Mouse (Mus musculus) lung, postnatal 4 days (tissue): Measurements from ENCODE around the gene Rfx2.

Experiments
- DNase-seq, 2 experiments: peaks; one replicate each; pipeline ENCODE4 v3.0.0; 2021

The Rfx2 gene

DNA sequence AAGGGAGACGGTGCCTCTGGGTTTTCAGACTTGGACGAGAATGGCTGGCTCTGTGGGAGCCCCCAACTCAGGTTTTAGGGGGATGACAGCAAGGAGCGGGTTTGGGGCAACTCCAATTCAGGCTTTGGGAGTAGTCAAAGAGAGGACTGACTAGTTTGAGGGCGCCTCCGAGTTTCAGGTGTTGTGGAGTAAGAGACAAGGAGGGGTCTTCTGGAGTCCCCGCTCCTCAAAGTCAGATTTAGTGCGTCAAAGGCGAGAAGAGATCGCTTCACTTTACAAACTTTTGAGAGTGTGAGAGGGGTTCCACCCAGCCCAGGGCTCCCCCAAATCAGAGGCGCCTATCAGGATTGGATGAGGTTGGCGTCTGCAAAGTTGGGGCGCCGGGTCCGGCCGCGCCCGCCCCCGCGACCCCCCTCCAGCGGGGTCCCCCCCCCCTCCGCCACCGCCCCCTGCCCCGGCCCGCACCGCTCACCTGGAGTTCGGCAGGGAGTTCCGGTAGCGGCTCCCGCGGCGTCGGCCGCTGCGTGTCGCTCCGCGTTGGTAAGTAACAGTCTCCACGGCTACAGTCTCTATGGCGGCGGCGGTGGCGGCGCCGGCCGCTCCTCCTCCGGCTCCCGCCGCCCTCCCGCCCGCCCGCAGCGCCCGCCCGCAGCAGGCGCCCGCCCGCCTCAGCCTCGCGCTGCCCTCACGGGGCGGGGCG lies at the start of gene Rfx2:
Gene Rfx2 (minus strand): TSS at position 603 of the 700 bp plus-strand sequence.
- DNase-seq: no peak

DNA sequence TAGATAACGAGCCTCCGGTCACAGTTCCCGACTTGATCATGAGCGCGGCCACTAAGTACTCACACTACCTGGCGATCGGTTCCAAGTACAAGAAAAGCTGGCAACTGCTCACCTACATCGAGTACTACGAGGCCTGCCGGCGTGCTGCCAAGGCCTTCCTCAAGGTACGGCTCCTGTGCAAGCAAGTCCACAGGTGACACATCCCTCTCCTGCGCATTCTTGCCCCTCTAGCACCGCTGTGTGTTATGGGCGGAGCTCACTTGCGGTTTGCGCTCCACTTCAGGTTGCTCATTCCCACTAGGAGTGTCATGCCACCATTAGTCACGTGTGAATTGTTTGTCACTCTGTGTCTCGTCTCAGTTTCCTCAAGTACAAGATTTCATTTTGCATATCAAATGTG lies 46.6 kb upstream of the Rfx2 start:
- peak in 1 of 2 experiments; percentile 65 for DNase-seq

DNA sequence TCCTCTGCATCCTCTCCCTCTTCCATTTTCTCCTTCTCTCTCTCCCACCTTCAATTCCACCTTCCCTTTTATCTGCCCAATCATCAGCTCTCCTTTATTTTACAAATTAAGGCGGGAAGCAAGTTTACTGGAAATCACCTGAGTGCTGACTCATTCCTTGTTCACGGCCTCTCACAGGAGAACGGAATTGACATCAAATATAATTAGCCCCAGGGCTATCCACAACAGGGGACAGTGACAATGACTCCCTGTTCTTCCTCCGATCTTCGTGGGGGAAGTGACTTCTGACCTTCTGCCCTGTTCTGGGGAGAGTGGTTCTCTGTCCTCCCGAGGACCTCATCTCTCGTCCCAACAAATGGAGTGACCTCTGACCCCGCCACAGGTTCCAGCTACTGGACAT lies 46.2 kb upstream of the Rfx2 start:
- DNase-seq: no peak

DNA sequence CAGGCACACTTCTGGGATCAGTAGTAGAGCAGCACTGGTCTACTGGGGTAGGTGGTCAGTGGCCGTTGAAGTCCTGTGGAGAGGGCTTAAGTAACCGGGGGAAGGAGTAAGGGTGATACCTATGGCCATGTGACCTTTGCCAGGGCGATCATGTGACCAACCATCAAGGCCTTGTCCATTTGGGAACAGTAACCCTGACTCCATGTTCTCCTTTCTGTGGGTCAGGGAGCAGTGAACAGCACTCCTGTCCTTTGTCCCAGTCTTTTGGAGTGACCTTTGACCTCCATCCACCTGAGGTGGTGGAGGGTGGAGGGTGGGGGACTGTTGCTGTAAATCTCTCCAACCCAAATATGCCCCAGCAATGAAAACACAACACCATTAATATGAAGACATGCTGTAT lies 45.7 kb upstream of the Rfx2 start:
- no peak for DNase-seq

DNA sequence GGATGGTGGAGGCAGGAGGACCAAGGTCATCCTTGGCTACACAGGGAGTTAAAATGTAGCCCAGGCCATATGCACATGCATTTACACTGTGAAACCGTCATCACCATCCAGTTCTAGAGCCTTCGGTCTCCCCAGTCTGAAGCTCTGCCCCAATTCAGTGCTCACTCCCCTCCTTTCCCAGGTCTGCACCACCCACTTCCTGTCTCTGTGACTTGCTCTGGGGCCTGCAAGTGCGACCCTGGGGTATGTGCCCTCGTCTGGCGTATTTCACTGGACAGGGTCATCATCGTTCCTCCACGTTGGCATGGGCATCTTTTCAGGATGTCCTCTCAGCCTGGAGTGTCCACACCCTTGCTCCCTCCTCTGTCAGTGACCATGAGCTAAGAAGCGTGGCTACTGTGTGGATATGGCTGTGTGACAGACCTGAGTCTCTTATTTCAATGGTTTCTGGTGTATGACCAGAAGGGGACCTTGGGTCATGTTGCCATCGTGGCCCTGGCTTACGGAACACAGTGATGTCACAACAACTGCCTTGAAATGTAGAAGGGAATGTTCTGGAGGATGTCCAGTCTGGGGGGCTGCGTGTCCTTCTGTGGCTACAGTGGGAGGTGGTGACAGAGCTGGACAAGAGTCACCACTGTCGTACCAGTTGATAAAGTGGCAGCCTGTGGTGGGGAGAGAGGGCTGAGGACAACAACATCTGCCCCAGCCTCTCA lies 44.3 kb upstream of the Rfx2 start, which contains the start of gene 1700061G19Rik:
Gene 1700061G19Rik (plus strand): TSS at position 542 of the 716 bp plus-strand sequence.
- no peak for DNase-seq

DNA sequence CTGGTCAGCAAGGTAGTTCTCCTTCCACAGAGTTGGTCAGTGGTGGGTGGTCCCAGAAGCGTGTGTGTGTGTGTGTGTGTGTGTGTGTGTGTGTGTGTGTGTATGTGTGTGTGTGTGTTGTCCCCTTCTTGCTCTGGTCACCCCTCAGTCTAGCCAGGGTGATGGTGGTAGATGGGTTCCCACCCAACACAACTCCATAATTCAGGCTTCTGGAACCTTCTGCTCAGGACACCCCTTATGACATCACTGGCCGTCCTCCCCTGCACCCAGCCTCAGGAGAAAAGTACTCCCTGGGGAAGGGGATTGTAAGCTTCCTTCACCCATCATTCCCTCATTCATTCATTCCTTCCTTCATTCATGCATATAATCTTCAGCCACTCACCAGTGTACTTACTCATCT lies 43.4 kb upstream of the Rfx2 start, which contains the start of gene Acsbg2:
Gene Acsbg2 (minus strand): TSS at position 211 of the 400 bp plus-strand sequence.
- DNase-seq: no peak

DNA sequence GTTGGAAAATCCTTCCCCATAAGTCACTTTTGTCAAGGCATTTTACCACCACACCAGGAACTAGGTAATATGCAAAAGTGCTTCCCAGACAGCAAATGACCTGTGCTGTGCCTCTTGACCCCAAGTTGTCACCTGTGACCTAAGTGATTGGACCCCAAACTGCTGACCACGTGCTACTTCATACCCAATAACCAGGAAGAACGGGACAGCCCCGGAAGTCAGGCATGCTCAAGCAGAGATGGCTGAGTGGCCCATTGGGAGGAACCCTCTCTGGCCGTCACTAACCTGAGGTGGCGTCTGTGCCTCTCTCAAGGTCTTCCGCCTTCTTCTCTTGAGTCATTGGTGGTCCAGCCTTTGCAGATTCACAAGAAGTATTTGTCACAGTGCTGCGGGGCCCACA lies 41.7 kb upstream of the Rfx2 start:
- DNase-seq: no peak

DNA sequence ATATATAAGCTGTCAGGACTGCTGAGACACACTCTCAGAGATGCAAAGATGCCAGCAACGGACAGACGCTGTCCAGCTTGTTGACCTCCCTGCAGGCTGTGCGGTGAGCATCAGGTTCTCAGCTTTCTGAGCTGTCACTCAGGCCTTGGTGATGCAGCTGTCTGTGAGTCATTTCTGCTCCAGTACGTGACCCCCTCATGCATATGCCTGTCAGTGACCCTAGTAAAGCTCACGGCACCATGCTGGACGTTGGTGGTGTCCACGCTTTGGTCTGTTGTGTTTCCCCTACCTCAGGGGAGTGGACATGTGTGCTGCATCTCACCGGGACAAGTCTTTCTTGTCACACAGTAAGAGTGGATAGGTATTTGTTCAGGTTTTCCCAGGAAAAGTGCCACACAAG lies 41.0 kb upstream of the Rfx2 start:
- no peak for DNase-seq

DNA sequence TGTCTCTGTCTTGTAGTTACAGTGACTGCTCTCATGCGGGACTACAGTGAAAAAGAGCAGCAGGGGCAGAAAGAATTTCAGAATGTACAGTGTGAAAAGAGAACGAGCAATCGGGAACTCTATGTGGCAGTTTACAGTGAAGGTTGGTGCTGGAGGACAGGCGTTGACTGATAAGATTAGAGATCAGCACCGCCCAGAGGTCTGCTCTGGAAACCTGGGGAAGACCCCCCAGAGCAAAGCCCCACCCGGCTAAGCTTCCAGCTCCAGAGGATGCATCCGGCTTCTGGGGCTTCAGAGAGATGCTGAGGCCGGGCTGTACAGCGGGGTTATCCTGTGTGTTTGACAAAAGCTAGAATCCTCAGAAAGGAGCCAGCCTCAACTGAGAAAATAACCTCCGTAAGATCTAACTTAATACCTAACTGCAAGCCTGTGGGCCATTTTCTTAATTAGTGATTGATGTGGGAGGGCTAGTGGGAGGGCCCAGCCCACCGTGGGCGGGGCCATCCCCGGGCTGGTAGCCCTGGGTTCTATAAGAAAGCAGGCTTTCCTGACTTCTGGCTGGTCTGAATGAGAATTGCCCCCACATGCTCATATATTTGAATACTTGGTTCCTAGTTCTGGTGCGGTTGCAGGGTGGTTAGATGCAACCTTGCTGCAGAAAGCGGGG lies 39.6 kb upstream of the Rfx2 start:
- no peak for DNase-seq

DNA sequence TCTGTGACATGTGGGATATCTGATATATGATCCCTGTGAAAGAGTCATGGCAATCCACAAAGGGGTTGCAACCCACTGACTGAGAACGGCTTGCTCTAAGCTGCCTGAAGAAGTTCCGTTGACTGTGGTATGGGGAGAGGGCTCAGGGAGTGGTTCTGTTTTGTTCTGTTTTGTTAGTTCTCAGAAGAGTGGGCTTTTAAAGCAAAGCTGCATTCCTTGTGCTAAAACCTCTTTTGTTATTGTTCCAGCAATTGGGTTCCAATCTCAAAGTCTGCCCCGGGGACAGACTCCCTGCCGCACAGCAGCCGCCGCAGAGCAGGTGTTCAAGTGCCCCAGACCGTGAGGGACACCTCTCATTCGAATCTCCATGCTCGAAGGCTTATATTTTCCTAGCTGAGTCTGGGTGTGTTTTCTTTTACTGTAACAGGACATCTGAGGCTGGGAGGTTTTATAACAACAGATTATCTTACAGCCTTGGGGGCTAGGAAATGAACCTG lies 38.7 kb upstream of the Rfx2 start:
- DNase-seq: no peak

DNA sequence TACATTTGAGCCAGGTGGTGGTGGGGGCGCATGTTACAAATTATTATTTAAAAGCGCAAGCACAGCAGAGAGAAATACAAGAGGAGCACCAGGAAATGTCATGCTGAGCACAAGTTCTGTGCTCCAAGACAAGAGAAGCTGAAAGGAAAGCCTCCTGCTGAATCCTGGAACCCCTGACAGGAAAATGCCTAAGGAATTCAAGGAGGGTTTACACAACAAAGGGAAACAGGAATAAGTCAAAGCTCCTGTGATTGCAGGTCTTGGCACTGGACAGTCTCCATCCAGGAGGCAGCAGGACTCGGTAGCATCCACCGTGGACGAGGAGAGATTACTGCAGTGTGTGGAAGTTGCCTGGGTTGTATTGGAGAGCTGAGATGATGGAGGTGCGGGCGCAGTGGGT lies 35.3 kb upstream of the Rfx2 start:
- no peak for DNase-seq

DNA sequence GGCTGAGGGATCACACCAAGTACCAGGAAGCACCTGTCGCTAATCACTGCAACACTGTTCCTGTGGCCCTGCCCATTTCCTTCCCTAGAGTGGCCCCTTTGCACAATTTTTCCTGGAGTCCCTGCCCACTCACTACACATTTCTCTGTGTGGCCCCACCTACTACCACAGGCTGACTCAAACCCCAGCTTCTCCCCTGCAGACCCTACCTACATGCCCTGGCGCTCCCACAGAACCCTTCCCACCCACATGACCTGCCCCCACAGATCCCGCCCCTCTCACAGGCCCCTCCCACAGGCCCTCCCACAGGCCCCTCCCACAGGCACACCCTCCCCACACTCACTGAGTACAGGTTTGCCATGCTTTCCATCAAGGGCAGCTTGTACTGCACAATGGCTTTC lies 30.4 kb upstream of the Rfx2 start:
- DNase-seq: peak; percentile 24 to 33

DNA sequence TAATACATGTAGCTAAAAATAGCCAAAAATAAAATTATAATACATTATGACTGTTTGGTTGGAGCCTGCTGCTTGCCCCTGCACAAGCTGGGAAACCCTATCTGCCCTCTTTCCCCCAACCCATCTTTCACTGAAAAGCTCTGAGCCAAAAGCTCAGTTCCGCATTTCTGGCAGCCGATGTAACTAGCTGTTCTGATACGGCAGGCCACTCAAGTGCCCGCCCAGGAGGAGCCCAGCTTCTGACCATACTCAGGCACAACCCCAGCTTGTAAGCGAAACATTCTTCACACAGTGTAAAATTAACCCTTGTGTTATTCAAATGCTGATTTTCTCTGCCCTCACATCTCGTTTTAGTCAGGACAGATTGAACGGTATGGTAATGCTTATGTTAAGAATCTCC lies 28.1 kb upstream of the Rfx2 start:
- DNase-seq: peak; percentile 29 to 57

DNA sequence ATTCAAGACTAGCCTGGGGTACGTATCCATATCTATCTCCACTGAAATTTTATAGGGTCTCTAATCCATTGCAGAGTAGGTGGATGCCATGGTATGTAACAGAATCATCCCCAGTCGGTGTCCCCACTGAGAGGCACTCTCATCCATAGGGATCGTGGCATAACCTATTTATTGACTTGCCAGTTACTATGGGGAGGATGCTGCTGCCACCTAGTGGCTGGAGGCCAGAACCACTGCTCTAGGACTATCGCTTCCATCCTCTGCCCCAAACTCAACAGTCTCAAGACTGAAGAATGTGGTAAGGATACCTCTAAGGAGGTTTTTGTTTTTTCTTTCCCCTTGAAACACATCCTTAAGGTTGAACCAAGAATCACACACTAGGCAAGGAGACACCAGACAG lies 27.4 kb upstream of the Rfx2 start:
- peak; percentile 57 to 77 for DNase-seq

DNA sequence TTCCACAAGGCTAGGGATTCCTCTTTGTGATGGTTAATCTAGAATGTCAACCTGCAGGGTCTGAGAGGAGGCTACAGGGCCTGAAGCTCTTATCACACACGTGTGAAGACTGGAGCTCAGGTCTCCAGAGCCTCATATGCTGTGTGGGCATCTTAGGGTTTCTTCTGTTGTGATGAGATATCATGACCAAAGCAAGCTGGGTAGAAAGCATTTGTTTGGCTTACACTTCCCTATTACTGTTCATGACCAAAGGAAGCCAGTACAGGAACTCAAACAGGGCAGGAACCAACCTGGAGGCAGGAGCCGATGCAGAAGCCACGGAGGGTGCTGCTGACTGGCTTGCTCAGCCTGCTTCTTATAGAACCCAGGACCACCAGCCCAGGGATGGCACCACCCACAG lies 24.6 kb upstream of the Rfx2 start:
- DNase-seq: no peak

DNA sequence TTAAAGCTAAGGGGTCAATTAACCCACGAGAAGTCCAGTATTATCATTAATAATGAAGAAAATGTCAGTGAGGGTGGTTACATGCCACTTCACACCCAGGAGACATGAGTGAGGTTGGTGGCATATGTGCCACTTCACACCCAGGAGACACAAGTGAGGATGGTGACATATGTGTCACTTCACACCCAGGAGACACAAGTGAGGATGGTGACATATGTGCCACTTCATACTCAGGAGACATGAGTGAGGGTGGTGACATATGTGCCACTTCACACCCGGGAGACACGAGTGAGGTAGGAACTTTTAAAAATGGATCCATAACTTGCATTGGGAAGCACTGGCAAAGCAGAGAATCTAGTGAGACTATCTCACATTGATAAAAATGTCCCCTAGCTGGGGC lies 20.4 kb upstream of the Rfx2 start:
- DNase-seq: no peak

DNA sequence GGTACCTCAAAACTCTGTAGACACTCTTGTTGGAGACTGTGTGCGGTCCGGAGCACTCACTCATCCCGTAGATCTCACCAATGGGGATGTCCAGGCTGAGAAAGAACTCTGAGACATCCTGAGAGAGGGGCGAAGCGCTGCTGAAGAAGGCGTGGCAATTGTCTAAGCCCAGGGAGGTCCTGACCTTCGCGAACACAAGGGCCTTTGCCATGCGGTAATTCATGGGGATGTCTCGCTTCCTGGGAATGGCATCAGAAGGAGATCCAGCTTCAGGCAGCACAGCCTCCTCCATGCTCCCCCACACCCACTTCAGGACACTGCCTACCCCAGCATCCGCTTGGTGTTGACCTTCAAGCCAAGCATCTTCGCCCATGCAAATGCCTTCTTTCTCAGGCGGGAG lies 18.9 kb upstream of the Rfx2 start:
- DNase-seq: no peak

DNA sequence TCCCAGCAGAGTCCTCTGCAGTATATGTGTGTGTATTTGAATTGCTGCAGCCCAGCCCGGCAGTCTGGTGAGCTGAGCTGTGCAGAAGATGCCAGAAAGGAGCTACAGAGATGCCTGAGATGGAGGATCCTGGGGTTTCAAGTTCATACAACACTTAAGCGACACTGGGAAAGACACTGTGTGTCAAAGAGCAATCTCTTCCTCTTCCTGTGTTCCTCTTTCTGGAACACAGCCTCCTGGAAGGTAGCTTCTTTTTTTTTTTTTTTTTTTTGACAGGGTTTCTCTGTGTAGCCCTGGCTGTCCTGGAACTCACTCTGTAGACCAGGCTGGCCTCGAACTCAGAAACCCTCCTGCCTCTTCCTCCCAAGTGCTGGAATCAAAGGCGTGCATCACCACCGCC lies 18.0 kb upstream of the Rfx2 start:
- DNase-seq: no peak

DNA sequence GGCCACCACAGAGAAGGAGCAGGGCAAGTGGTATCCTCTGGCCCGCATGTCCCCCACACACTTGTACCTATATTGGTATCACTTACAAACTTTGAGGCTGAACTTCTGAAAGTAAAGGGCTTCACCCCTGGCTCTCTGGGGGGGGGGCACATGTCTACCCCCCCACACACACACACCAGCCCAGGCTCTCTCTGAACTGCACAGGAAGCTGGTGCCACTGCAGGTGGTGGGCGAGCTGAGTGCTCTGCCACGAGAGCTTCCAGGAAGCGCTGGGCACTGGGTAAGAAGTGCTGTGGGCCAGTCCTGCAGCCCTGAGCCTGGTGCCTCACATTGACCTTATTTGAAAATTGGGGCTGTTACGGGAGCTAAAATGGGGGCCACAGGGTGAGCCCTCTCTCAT lies 12.9 kb upstream of the Rfx2 start:
- no peak for DNase-seq

DNA sequence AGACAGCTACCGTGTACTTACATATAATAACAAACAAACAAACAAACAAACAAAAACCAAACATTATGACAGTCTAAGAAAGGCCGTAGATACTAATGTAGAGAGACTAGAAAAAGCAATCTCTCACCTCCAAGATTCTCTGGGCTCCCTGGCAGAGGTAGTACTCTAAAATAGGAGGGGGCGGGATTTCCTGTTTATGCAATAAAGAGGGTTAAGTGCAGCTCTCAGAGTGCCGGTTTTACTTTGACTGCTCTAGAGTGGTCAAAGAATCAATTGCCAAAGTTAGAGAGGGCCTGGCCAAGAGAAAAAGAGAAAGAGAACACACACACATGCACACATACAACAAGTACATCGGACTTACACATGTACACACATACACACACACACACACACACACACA lies 11.4 kb upstream of the Rfx2 start:
- DNase-seq: no peak

DNA sequence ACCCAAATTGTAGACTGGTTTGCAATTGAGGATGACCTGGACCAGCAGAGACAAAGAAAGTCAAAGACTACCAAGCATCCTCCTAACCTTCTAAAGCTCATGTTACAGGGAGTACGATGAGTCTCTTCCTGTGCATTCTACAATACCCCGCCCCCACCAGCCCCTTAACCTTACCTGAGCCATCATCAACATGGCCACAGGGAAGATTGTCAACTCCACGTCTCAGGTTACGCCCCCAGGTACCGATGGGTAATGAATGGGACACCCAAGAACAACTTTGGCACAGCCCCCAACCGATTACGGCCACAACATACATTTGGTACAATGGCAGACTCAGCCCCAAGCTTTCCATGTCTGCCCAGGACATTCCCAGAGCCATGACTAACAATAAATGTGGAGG lies 9.7 kb upstream of the Rfx2 start:
- no peak for DNase-seq

DNA sequence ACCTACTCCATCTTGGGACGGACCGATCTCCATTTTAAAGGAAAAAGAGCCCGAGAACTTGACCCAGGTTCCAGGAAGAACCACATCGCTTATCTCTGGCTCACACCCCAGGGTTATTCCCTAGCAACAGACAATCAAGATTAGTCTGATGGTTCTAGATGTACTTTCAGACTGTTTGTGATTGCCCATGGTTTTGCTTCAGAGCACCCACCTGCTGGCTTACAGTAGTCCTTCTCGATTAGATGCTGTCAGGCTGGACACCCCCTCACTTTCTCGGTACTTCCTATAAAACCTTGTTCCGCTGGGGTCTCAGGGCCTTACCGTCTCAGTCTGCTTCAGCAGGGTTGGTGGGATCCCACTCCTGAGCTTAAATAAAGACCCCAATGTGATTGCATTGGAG lies 5.5 kb upstream of the Rfx2 start:
- DNase-seq: no peak

DNA sequence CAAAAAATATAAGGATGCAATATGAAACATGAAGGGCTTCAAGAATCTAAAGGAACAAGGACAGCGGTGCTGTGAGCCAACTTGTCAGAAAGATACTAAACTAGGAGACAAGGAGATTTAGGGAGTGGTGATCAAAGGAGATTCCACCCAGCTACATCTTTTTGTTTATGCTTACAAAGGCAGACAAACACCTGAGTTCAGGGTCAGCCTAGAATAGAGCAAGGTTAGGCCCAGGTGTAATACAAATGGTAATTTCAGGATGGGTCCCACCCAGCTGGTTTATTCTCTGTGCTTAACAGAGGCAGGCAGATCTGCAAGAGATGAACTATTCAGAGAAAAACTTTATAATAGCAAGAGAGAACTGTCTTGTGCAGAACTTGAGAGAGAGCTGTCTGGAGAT lies 2.6 kb upstream of the Rfx2 start:
- no peak for DNase-seq

DNA sequence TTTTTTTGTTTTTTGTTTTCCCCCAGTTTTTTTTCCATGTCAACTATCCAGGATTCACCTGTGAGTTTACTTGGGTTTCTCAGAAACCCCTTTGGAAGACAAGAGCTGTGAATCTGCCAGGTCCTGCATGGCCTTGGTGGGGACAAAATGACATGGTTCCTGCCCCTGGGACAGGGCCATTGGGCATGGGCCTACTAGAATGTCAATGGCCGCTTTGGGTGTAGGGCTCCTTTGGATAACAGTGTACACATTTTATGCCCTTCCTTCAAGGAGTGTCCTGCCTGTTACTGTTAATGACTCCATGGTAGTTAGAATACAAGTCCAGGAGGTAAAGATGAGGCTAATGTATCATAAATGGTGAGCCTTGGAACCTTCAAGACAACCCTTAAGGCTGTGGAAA lies 2.1 kb upstream of the Rfx2 start:
- no peak for DNase-seq
